Mouse (Mus musculus) heart, postnatal 14 days (tissue): Measurements from ENCODE around the gene Rasgrf2. TPM values are rescaled to one million over a fixed set of nuclear protein-coding genes. Genes with fewer than 3 reads are reported as not detected.

Source experiments
- DNase-seq, 2 experiments: peaks; one replicate each; pipeline ENCODE4 v3.0.0; 2021 to 2022
- intact Hi-C: fragments of 180-260 bp; cut with DNase I; formaldehyde crosslinking; loops from one replicate; pipeline ENCODE4 v1.15.1; 2025
- total RNA-seq, 2 experiments: library from RNA; stranded (reverse); gene quantifications; 2 replicates each; pipeline ENCODE4 v1.2.3; 2021

Rasgrf2 gene
- total RNA-seq, 2 experiments from 2014 or later: 5.4 to 6.3 TPM

GRCm38 (mm10) chr13:91906338-91906737 is 225.1 kb downstream of the Rasgrf2 start:
- no peak for DNase-seq
- intact Hi-C loops: loop anchor here (10.0 kb wide), 1 partner anchor 838 kb away; no protein-coding TSS in a partner anchor

- DNase-seq: no peak
- intact Hi-C loops: no loop called here
These were observed 235.0 kb downstream of the Rasgrf2 start for GRCm38 (mm10) chr13:91896476-91896875.

- no peak for DNase-seq
- intact Hi-C loops: no loop called here
These were observed 238.3 kb downstream of the Rasgrf2 start for GRCm38 (mm10) chr13:91893132-91893531.

GRCm38 (mm10) chr13:91890031-91890619 is 241.3 kb downstream of the Rasgrf2 start:
- DNase-seq: no peak
- intact Hi-C loops: no loop called here

- DNase-seq: no peak
- intact Hi-C loops: no loop called here
These were observed 246.6 kb downstream of the Rasgrf2 start for GRCm38 (mm10) chr13:91884714-91885386.

- intact Hi-C loops: no loop called here
- DNase-seq: peak; percentile 15 to 57
These were observed 249.5 kb downstream of the Rasgrf2 start for GRCm38 (mm10) chr13:91881837-91882480.

GRCm38 (mm10) chr13:91880256-91880655 is 251.2 kb downstream of the Rasgrf2 start:
- DNase-seq: no peak
- intact Hi-C loops: no loop called here

- DNase-seq: peak in 1 of 2 experiments; percentile 4
- intact Hi-C loops: no loop called here
These were observed 253.5 kb downstream of the Rasgrf2 start for GRCm38 (mm10) chr13:91877996-91878395.

GRCm38 (mm10) chr13:91877350-91877749 is 254.1 kb downstream of the Rasgrf2 start:
- intact Hi-C loops: no loop called here
- DNase-seq: peak; percentile 32 to 48

GRCm38 (mm10) chr13:91876741-91877349 is 254.6 kb downstream of the Rasgrf2 start, which contains the start of gene Ckmt2:
Ckmt2 (minus strand) TSS chr13:91876885.
- peak; percentile 61 to 66 for DNase-seq
- intact Hi-C loops: no loop called here

- intact Hi-C loops: no loop called here
- no peak for DNase-seq
These were observed 255.9 kb downstream of the Rasgrf2 start for GRCm38 (mm10) chr13:91875581-91875980.

GRCm38 (mm10) chr13:91874565-91874964 is 256.9 kb downstream of the Rasgrf2 start:
- intact Hi-C loops: loop anchor here (5.0 kb wide), 1 partner anchor 67 kb away; the partner anchor contains the start of gene Zcchc9
- no peak for DNase-seq

GRCm38 (mm10) chr13:91873734-91874329 is 257.6 kb downstream of the Rasgrf2 start:
- DNase-seq: peak; percentile 23 to 54
- intact Hi-C loops: loop anchor here (5.0 kb wide), 1 partner anchor 67 kb away; the partner anchor contains the start of gene Zcchc9

GRCm38 (mm10) chr13:91868577-91868976 is 262.9 kb downstream of the Rasgrf2 start:
- intact Hi-C loops: no loop called here
- DNase-seq: no peak

- intact Hi-C loops: no loop called here
- no peak for DNase-seq
These were observed 272.6 kb downstream of the Rasgrf2 start for GRCm38 (mm10) chr13:91858835-91859234.

GRCm38 (mm10) chr13:91857427-91857826 is 274.0 kb downstream of the Rasgrf2 start:
- intact Hi-C loops: no loop called here
- no peak for DNase-seq

GRCm38 (mm10) chr13:91854412-91854811 is 277.0 kb downstream of the Rasgrf2 start:
- no peak for DNase-seq
- intact Hi-C loops: no loop called here
